Mouse (Mus musculus): ENCODE data around the gene Mcoln3.

DNA sequence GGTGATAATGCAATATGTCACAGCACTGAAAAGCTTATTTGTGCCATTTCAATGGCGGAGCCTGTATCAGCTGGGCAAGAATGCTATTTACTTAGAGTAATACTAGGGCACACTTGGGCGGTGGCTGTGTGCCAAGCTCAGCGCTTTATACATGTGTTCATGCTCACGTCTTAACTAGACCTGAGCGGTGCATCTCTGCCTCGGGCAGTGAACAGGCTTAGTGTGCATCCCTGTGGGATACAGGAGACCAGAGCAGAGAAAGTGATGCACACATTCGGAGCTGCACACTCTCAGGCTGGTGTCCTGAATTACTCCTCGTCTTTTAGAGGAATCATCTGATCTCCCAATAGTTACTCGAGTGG is 6.2 kb downstream of the Mcoln3 start:
- no peak for TF ChIP-seq CTCF (conservative IDR thresholded peaks at IDR 0.05; ENCODE audit: insufficient read depth, insufficient read length, low read depth, low read length)
- TF ChIP-seq POLR2A (IDR thresholded peaks at IDR 0.05; ENCODE audit: low read depth, low read length): no peak
